ENCODE assay signal across 10 mouse cellular contexts in the genomic region with DNA sequence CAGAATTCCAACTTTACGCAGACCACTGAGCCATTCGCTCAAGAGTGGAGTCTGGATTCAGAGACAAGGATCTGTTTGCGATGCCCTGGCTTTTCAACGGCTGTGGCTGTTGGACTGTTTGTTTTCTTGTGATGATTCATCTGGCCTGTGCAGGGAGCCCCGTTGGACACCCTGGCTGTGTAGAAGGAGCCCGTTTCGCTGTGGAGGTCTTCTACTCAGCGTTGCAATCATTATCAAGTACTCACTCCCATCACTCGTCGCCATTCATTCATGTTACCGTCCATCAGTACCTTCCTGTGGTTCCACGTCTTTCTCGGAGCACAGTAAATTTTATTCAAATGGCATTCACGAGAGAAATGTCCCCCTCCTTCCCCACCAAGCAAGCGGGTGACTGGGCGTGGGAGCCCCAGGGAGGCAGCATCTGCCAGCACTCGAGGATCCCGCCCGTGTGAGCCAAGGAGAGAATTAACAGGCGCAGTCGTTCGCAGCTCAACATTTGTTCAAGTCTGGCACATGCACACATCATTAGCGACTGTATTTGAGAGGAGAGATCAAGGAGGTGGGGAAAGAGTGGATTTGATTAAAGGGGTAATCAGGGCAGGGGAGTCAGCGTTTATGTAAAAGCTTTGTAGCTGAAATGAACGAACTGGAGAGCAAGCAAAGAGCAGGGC.
DNase-seq lines count a peak whose midpoint lies in the region; ATAC-seq and TF ChIP-seq lines count a peak whose summit lies in the region.
"Had no signal": no experiment of that assay in that cellular context is flagged by ENCODE, and none has a peak within 500 bp of the region (broad histone marks: within the 10 kb centered on the region; RNA-seq: fewer than 3 reads in every experiment).

No protein-coding gene starts in this region.

- H3K4me2 ChIP-seq in midbrain, embryonic 13.5 days (replicated peaks) = peak overlapping the region; percentile 21
- no peak overlapping the region for H3K4me2 ChIP-seq in midbrain, embryonic 11.5 days
- H3K4me2 ChIP-seq in hindbrain, embryonic 14.5 days (replicated peaks) = peak overlapping the region; percentile 26

- intact Hi-C loops in left cerebral cortex, postnatal 36 days (cut with DNase I) = no loop called here
- intact Hi-C loops in gastrocnemius, adult 2 months (cut with DNase I) = no loop called here

- no peak for TF ChIP-seq CTCF in gastrocnemius, adult 2 months (IDR thresholded peaks at IDR 0.05)

- WGBS in midbrain, embryonic 13.5 days = 57% methylated on average over 25 of the region's 25 CpGs
- WGBS in midbrain, embryonic 11.5 days = 84% methylated on average over 25 of the region's 25 CpGs
- 50% methylated on average over 25 of the region's 25 CpGs for WGBS in hindbrain, embryonic 14.5 days

- no peak overlapping the region for H3K4me3 ChIP-seq in midbrain, embryonic 13.5 days (replicated peaks)
- no peak overlapping the region for H3K4me3 ChIP-seq in midbrain, embryonic 11.5 days (ENCODE audit: low read depth, low read length)
- no peak overlapping the region for H3K4me3 ChIP-seq in hindbrain, embryonic 14.5 days (replicated peaks; ENCODE audit: low read length)
- no peak overlapping the region for H3K4me3 ChIP-seq in gastrocnemius, adult 2 months

- no peaks in the 10 kb centered on the region for H3K36me3 ChIP-seq in midbrain, embryonic 13.5 days
- H3K36me3 ChIP-seq in midbrain, embryonic 11.5 days (ENCODE audit: control insufficient read depth, insufficient read depth, low read length) = no peaks in the 10 kb centered on the region
- no peaks in the 10 kb centered on the region for H3K36me3 ChIP-seq in hindbrain, embryonic 14.5 days (replicated peaks; ENCODE audit: control insufficient read depth, insufficient read depth)

- no peaks in the 10 kb centered on the region for H3K4me1 ChIP-seq in midbrain, embryonic 13.5 days (replicated peaks)
- H3K4me1 ChIP-seq in midbrain, embryonic 11.5 days (ENCODE audit: control insufficient read depth, insufficient read depth, low read length) = no peaks in the 10 kb centered on the region
- peaks cover 8% of the 10 kb centered on the region; the same call in 1 of the 2 replicates for H3K4me1 ChIP-seq in hindbrain, embryonic 14.5 days (replicated peaks; ENCODE audit: control insufficient read depth, insufficient read depth, low read length)

- no peak for DNase-seq in midbrain, embryonic 11.5 days (ENCODE audit: low spot score, missing footprints)
- no peak for DNase-seq in hindbrain, embryonic 14.5 days (ENCODE audit: low spot score)
- peak; percentile 46 to 53 for DNase-seq in left cerebral cortex, postnatal 36 days (ENCODE audit: low spot score in 2 of 2)
- DNase-seq in right cerebral cortex, postnatal 36 days (ENCODE audit: low spot score in 2 of 2) = peak; percentile 22 to 42
- DNase-seq in gastrocnemius, adult 2 months = no peak
- DNase-seq in gastrocnemius, postnatal 4 days (ENCODE audit: low spot score in 2 of 2) = no peak
- DNase-seq: kidney, adult 18-20 months; thymus, postnatal 14 days had no signal

- ATAC-seq in midbrain, embryonic 13.5 days = 0 out of 2 replicates have a peak, but pooled peaks have one; percentile 67
- ATAC-seq in midbrain, embryonic 11.5 days (ENCODE audit: low FRiP score) = no peak
- ATAC-seq in hindbrain, embryonic 14.5 days (ENCODE audit: low FRiP score) = peak; percentile 59; the same call in 1 of the 2 replicates
- ATAC-seq: Patski had no signal

- no peaks in the 10 kb centered on the region for H3K27me3 ChIP-seq in midbrain, embryonic 13.5 days
- H3K27me3 ChIP-seq in midbrain, embryonic 11.5 days (ENCODE audit: control insufficient read depth, insufficient read depth, low read length) = no peaks in the 10 kb centered on the region
- H3K27me3 ChIP-seq in hindbrain, embryonic 14.5 days (ENCODE audit: control insufficient read depth, insufficient read depth, low read length) = no peaks in the 10 kb centered on the region

- no peak overlapping the region for H3K27ac ChIP-seq in midbrain, embryonic 13.5 days
- H3K27ac ChIP-seq in midbrain, embryonic 11.5 days (ENCODE audit: low read depth, low read length) = no peak overlapping the region
- H3K27ac ChIP-seq in hindbrain, embryonic 14.5 days = peak overlapping the region; percentile 7; the same call in 1 of the 2 replicates
- H3K27ac ChIP-seq in gastrocnemius, adult 2 months = no peak overlapping the region

- H3K9me3 ChIP-seq in midbrain, embryonic 13.5 days = no peaks in the 10 kb centered on the region
- no peaks in the 10 kb centered on the region for H3K9me3 ChIP-seq in midbrain, embryonic 11.5 days (ENCODE audit: control insufficient read depth, low read length)
- H3K9me3 ChIP-seq in hindbrain, embryonic 14.5 days (ENCODE audit: control insufficient read depth, low read length) = no peaks in the 10 kb centered on the region

- no peak overlapping the region for H3K9ac ChIP-seq in midbrain, embryonic 13.5 days (replicated peaks)
- no peak overlapping the region for H3K9ac ChIP-seq in midbrain, embryonic 11.5 days (ENCODE audit: low read length)
- no peak overlapping the region for H3K9ac ChIP-seq in hindbrain, embryonic 14.5 days

Comparison
In these comparisons a context has a peak if more than half of its experiments do, and no peak if none do; other contexts are left out.
1. DNase-seq: peak in left cerebral cortex, postnatal 36 days (2 of 2) and right cerebral cortex, postnatal 36 days (2 of 2); none in midbrain, embryonic 11.5 days (single experiment), hindbrain, embryonic 14.5 days (single experiment), gastrocnemius, adult 2 months (single experiment) and gastrocnemius, postnatal 4 days (0 of 2).